Mouse (Mus musculus): Measurements from ENCODE around the gene Krt80.
"Not testable (repeated sequence)": the region's sequence is repeated elsewhere in the genome, so short reads cannot be mapped to it uniquely, and the experiment has no call there.

The Krt80 gene

DNA sequence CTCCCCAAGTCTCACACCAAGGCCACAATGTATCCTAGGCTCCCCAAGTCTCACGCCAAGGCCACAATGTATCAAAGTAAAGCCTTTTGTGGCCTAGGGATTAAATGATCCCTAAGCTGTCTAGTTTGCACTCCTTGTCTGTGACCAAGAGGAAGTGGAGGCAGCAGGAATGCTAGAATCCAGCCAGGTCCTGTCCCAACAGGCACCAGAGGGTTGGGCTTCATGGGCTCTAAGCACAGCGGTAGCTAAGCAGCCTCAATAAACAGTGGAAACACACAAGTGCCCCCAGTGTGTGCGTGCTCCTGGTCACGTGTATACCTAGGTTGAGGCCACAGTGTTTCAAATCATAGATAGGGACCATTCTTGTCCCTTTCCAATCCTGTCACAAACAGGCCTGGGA, 31.6 kb downstream of the Krt80 start:
- DNase-seq, result peak; percentile 96

GRCm38 (mm10) chr15:101336474-101337174, 33.3 kb downstream of the Krt80 start:
- DNase-seq, result peak; percentile 94

- DNase-seq, result no peak
Observed at GRCm38 (mm10) chr15:101333648-101334047, 36.3 kb downstream of the Krt80 start.

GRCm38 (mm10) chr15:101333165-101333564, 36.8 kb downstream of the Krt80 start:
- peak; percentile 76 for DNase-seq

- peak; percentile 94 for DNase-seq
Observed at GRCm38 (mm10) chr15:101332370-101332769, 37.6 kb downstream of the Krt80 start.

- DNase-seq, result peak; percentile 87
Observed at GRCm38 (mm10) chr15:101331090-101331489, 38.9 kb downstream of the Krt80 start.

DNA sequence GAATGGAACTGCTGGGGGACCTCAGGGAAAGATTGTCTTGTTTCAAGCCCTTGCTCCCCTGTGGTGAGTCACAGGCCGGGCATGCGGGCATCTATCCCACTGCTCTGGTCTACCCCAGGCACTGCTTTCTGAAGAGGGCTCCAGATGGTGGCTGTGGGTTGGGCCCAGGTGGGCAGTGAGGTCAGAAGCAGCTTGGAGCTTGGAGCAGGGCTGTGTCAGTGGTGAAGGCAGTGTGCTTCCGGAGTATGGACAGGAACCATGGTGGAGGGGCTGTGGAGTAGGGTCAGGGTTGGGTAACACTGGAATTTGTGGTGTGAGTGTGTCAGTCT, 40.4 kb downstream of the Krt80 start:
- peak; percentile 87 for DNase-seq

DNA sequence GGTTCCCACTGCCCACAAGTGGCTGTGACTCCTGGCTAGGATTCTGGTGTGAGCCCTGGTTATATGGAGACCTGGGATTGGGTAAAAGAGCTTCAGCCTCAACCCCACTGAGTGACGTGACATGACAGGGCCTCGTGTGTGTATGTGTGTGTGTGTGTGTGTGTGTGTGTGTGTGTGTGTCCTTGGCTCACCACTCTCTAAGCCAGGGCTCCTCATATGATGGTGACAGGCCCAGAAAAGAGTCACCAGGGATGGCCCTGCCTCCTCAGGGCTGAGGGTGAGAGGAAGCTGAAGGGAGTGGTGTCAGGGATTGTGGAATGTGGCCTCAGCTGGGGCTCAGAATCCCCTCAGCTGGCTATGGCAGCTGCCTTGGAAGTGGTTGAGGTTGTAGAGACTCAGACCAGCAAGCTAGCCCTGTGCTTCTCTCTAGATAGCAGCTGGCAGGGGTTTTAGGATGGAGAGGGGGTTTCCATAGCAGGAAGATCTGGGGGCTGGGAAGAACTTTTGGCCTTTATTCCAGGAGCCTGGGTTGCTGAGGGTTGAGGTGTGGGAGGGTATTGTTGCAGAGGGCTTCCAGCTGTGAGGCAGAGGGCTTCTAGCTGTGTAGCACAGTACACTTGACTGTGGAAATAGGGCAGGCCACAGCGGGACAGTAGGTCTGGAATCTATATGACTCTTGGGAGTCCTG, 40.9 kb downstream of the Krt80 start:
- DNase-seq, result peak; percentile 91

GRCm38 (mm10) chr15:101327282-101327681, 42.7 kb downstream of the Krt80 start:
- peak; percentile 97 for DNase-seq

GRCm38 (mm10) chr15:101325991-101326534, 43.9 kb downstream of the Krt80 start:
- peak; percentile 93 for DNase-seq

DNA sequence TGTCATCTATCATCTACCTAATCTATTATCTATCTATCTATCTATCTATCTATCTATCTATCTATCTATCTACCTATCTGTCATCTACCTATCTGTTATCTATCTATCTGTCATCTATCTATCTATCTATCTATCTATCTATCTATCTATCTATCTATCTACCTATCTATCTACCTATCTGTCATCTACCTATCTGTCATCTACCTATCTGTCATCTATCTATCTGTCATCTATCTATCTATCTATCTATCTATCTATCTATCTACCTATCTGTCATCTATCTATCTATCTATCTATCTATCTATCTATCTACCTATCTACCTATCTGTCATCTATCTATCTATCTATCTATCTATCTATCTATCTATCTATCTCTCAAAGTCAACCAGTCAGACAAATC, 45.6 kb downstream of the Krt80 start:
- not testable (repeated sequence) for DNase-seq

DNA sequence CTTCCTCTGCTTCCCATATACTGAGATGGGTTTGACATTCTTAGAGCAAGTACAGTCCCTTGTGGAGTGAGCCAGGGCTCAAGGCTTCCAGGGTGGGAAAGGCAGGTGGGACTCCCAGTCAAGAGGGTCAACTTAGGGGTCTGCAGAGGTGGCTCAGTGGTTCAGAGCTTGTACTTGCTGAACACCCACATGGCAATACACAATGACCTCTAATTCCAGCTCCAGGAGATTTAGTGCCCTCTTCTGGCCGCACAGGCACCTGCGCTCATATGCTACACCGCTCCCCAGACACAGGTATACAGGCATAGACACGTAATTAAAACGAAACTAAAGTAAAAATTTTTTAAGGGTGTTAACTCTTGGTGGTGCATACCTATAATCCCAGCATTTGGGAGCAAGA, 46.5 kb downstream of the Krt80 start:
- DNase-seq, result peak; percentile 87

- peak; percentile 90 for DNase-seq
Observed at GRCm38 (mm10) chr15:101322640-101323039, 47.3 kb downstream of the Krt80 start.

DNA sequence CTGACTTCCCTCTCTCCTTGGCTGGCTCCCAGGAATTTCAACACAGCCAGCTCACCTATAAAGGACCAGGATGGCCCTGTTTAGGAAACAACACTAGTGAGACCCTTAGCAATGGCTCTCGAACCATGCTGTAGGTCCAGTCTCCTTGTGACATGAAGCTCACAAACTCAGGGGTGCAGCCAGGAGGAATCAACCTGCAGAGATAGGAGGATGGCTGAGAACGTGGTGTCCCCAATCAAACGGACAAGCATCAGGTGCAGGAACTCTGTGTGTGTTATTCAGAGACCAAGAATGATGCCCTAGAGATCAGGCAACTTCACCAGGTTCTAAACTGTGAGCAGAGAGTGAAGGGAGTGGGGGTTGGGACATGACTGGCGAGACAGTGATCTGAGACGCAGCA, 47.9 kb downstream of the Krt80 start:
- peak; percentile 86 for DNase-seq

DNA sequence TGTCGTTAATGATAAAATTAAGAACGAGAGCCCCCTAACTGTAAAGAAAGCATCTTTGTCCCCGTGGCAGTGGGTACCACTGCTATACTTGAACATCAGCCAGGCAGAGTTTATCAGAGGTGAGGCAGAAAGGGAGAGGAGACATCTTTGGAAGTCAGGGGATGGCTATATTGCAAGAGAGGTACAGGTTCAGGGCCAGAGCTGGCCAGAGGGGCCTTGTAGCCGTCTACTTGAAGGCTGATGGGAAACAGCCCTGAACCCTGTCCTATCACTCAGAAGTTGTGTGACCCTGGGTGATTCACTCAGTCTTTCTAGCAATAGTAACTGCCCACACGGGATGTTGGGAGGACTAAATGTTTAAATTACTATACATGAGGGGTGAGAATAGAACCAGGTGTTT, 48.8 kb downstream of the Krt80 start:
- DNase-seq, result peak; percentile 92

GRCm38 (mm10) chr15:101320618-101321041, 49.3 kb downstream of the Krt80 start:
- DNase-seq, result peak; percentile 97

DNA sequence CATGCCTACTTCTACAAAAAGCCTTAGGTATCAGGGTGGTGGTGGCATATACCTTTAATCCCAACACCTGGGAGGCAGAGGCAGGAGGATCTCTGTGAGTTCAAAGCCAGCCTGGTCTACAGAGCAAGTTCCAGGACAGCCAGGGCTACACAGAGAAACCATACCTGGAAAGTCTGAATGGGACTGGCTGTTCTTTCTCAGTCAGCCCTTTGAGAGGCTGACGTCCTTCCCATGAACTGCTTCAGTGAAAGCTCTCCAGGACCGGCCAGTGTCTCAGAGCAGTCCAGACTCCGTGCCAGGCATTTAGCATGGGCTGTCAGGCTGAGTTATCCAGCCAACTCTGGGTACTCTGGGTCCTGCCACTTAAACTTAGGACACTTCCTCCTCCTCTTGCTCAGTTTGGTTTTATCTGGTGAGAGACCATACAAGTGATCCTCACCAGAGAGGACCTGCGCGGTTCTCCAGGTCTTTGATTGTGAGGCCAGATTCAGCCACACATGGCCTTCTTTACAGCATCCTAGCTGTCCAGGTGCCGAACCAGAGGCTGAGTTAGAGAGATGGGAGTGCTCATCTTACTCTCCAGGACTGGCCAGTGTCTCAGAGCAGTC, 49.8 kb downstream of the Krt80 start:
- peak; percentile 94 for DNase-seq

GRCm38 (mm10) chr15:101318889-101319765, 50.8 kb downstream of the Krt80 start:
- peak; percentile 96 for DNase-seq

DNA sequence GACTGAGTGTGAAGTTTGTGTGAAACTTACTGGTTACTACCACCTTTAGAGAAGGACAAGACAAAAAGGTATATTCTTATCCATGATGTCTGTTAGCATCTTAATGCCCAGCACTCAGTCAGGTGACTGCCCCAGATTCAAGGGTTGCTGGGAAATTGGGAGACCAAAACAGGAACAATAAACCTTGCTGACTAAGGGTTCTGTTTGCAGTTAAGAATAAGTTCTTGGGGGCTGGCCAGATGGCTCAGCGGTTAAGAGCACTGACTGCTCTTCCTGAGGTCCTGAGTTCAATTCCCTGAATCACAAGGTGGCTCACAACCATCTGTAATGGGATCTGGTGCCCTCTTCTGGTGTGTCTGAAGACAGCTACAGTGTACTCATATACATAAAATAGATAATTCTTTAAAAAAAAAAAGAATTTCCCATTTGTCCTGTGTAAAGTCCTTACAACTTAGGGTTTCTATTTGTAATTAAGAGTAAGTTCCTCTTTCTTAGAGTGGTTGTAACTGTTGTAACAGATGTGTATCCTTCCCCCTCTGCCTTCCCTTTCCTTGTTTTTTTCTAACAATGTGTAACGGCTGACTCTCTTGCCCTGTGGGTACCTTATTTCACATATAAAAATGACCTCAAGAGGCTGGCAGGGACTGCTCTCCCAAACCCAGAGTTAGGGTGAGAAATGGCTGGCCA, 52.0 kb downstream of the Krt80 start:
- DNase-seq, result no peak

- peak; percentile 94 for DNase-seq
Observed at GRCm38 (mm10) chr15:101316913-101317813, 52.8 kb downstream of the Krt80 start.

DNA sequence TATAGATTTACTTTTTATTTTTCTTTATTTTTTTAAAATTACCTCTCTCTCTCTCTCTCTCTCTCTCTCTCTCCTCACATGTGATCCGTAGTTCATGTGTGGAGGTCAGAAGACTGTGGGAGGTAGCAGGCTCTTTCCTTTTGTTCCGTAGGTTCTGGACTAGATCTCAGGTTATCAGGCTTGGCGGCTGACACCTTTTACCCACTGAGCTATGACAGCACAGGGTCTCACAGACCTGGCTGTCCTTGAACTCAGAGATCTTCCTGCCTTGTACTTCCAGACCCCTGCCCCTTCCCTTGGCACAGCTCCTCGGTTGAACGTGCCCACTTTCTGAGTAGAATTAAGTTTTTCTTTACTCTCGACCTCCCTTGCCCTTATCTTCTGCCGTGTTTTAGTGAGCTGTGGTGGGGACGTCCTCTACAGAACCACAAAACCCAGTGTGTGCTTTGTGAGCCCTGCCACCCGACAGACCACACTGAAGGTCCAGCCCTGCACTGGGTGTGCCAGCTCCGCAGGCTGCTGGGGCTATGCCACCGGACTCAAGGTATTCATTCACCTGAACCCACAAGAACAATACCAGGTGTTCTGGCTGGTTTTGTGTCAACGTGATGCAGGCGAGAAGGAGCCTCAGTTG, 53.6 kb downstream of the Krt80 start:
- DNase-seq, result peak; percentile 94
